Mouse (Mus musculus): Measurements from ENCODE around the gene Ptgs1.

GRCm38 (mm10) chr2:36184192-36184591 is 46.0 kb upstream of the Ptgs1 start:
- TF ChIP-seq CTCF (IDR thresholded peaks at IDR 0.05; ENCODE audit: low read depth, low read length) (no peak), POLR2A (IDR thresholded peaks at IDR 0.05; ENCODE audit: borderline replicate concordance, low read depth, low read length) (no peak)

All from bone marrow macrophage, adult 2 months (primary cell).